Mouse (Mus musculus): ENCODE results near the gene Ptprt.

The Ptprt gene

DNA sequence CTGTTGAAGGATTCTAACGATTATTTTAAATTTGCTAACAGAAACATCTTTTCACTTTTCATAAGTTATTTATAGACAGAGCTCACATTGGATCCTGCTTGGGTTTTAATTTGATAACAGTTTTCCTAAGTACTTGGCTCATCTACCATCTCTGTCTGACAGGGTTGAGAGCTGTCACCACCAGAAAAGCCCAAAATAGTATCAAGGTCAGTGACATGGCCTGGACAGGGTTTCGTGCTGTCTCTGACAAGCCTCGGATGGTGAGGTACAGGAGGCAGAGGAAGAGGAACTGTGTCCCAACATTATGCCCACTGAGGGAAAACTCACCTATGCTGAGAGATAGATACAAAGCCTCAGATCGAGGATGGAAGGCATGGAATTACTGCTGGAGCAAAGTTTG, 79.3 kb downstream of the Ptprt start:
- DNase-seq (ENCODE audit: low spot score) = no peak

- no peak for DNase-seq (ENCODE audit: low spot score)
These were observed 83.1 kb downstream of the Ptprt start for GRCm38 (mm10) chr2:162577819-162578218.

- no peak for DNase-seq (ENCODE audit: low spot score)
These were observed 88.1 kb downstream of the Ptprt start for GRCm38 (mm10) chr2:162572851-162573250.

DNA sequence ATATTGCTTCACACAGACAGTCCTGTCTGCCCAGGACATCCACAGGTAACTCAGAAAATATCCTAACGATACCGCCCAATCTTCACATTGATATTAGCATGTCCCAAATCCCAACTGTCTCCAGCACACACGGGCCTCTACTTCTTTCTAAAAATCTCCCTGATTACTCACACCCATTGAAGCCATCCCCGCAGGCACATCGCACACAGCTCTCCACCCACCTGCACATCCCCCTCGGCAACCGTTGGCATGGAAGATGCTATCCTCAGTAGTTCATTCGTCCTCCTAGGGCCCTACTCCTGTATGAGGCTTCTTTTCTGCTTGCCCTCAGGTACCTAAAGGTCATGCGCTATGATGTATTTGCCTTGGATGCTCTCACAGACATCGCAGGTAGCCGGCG, 89.9 kb downstream of the Ptprt start:
- no peak for DNase-seq (ENCODE audit: low spot score)

DNA sequence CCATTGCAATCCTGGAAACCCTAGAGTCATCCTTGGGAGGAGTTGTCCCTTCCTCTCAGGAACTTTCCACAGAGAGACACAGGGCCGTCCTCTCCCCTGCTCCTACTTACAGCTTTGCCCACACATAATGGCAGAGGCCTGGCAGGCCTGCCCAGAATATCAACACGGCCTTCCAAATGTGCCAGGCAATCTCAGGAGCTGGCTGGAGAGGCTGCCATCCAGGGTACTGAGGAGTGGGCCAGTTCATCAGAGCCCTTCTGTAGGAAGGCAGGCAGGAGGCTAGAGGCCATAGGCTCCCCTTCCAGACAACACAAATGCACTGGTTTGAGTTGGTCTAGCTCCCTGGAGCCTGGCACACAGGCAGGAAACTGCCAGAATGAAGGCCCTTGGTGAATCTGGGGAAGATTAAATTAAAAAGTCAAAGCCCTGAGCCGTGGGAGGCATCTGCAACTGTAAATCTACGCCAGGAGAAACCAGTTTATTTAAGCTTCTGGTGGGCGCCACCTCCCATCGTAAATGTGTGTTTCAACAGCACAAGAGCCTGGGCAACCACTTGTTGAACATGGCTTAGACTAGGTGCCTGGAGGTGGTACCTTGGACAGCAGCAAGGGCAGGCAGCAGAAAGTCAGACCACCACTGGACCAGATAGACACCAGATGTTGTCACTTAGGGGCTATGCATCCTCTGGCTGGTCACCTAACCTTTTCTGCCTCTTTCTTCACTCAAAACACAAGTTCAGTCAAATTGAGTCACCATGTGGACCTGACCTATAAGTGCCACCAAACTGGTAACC, 92.4 kb downstream of the Ptprt start:
- DNase-seq (ENCODE audit: low spot score) = peak; percentile 12

GRCm38 (mm10) chr2:162548312-162548711, 112.6 kb downstream of the Ptprt start:
- DNase-seq (ENCODE audit: low spot score) = no peak

- DNase-seq (ENCODE audit: low spot score) = no peak
These were observed 129.3 kb downstream of the Ptprt start for GRCm38 (mm10) chr2:162531638-162532037.

GRCm38 (mm10) chr2:162528911-162529310, 132.0 kb downstream of the Ptprt start:
- no peak for DNase-seq (ENCODE audit: low spot score)

DNA sequence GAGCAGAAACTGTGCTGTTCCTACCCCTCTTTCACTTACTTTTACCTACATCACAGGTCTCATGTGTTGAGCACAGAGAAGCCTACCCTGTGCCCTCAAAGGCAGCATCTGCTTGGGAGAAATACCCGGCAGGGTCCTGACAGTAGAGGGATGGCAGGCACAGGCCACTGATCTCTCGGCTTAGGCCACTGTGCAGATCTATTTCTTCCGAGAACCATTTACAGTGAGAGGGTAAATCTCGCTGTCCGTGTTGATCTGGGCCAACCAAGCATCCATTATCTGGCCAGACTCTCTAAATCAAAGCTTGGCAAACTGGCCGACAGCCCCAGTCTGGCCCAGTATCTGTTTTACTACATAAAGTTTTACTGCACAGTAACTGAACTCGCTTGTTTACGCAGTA, 145.0 kb downstream of the Ptprt start:
- no peak for DNase-seq (ENCODE audit: low spot score)

DNA sequence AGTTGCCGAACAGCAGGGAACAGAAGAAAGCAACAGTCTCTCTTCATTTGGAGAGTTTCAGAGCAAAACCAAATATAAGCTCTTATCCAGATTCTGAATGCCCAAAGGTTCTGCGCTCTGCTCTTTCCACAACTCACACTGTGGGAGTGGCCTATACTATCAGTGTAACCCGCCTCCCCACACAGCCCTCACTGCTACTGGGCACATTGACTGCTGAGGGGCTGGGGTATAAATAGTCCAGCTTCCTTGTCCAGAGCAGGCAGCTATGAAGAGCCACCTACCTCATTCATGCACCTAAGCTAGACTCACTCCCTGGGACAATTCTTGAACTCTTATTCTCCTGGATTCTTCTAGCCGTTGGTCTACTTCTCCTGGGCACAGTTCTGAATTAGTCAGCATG, 147.9 kb downstream of the Ptprt start:
- DNase-seq (ENCODE audit: low spot score) = no peak

DNA sequence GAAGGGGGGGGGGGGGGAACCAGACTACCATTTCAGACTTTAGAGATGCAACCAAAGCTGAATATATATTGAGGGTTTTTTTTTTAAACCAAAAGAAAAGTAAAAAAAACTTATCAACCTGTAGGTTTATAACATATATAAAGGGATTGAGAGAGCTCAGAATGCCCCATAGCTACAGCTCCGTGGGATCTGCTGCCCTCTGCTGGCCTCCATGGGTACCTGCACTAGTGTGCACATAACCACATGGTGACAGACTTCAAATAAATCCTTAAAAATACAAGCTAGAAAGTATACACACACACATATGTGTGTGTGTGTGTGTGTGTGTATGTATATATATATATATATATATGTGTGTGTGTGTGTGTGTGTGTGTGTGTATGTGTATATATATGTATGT, 148.9 kb downstream of the Ptprt start:
- DNase-seq (ENCODE audit: low spot score) = no peak

DNA sequence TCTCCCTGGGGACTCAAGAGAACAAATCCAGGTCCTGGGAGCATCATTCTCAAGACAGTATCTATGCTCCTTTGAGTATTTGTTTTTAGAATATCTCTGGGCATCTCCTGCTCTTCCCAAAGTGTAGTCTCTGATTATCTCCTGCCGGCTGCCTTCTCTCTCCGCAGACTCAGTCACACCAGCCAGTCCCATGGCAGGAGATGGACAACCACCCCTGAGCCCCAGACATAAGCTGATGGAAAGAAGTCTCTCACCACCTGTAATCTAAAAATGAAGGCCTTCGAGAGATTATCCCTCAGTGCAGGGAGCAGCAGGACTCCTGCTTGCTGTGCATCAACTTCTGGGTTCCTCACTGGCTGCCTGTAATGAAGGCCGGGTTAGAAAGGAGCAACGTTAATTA, 151.9 kb downstream of the Ptprt start:
- no peak for DNase-seq (ENCODE audit: low spot score)

- no peak for DNase-seq (ENCODE audit: low spot score)
These were observed 153.3 kb downstream of the Ptprt start for GRCm38 (mm10) chr2:162507664-162508063.

DNA sequence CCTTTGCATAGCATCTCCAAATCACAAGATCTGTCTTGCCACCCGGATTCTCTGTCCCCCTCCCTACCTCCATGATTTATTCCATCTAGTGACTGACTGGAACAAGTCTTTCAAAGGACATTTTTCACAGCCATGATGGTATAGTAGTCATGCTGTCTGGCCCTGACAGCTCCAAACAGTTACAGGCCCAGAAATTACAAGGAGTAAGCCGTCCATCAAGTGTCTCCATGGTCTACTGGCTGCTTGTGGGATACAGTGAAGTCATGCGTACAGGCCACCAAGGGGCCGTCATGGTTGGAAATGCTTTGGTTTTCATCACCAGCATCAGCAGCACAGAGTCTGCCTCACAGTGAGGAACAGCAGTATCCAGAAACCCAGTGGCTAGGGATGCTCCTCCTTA, 156.1 kb downstream of the Ptprt start:
- DNase-seq (ENCODE audit: low spot score) = no peak

DNA sequence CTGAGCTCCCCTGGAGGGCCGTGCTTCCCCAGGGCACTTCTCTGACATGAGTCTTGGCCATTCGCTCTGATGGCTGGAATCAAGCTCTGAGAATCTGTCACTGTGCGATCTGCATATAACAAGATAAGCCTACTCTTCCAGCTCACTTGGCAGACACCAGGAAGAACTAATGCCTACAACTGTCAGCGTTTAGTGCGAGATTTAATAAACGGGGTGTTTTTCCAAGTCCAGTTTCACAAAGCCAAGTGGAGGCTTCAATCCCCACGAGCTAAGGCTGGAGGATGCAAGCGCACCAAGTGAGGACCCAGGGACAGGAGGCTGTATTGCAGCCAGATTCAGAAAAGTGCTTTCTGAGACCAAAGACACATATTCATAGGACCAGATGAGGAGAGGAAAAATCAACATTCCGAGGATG, 161.4 kb downstream of the Ptprt start:
- no peak for DNase-seq (ENCODE audit: low spot score)

DNA sequence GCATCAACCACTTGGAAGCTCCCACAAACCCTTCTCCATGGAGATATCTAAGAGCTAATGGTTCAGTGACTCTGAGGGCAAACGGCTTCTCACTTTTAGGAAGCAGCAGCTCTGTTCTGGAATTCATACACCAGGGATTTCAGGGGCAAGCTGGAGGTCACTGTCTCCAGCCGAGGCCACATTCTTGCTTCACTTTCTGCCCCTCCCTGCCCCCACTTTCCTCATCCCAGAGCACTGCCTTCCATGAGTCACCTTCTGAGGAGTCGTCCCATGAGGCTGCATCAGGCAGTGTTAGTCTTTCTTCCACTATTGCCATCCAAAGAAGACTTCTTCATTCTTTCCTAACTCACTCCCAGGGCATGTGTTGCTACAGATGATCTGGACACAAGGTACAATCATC, 162.8 kb downstream of the Ptprt start:
- DNase-seq (ENCODE audit: low spot score) = no peak

DNA sequence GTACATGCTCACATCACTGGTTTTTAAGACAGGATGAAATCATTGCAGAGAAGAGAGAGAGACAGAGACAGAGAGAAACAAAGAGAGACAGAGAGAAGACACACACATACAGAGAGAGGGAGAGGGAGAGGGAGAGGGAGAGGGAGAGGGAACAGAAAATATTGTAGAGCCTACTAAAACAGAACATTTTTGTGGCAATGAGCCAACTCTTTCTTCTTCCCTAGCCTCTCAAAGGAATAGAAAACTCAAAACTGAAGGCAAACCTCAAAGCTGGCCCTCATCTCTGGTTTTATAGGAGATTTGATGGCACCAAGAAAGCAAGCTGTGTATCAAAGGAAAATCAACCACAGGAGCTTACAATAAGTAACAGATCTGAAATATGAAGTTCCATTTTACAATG, 176.9 kb downstream of the Ptprt start:
- DNase-seq (ENCODE audit: low spot score) = no peak

DNA sequence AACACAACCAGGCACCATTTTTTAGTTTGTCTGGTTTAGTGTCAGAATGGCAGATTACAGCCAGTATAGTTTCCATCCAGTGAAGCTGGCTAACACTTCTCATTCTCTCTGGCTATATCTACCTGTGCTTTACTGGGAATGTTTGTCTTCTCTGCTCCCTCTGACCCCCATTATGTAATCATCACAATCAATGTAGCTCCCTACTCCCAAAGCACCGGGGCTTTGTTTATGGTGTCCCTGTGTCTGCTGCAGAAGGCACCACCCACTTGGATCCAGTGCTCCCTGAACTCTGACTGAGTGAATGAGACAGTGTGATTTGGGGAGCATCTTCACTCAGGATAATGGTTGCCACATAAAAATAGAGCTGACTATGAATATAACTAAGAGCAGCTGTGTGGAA, 217.8 kb downstream of the Ptprt start:
- no peak for DNase-seq (ENCODE audit: low spot score)

- no peak for DNase-seq (ENCODE audit: low spot score)
These were observed 224.3 kb downstream of the Ptprt start for GRCm38 (mm10) chr2:162436646-162437045.

DNA sequence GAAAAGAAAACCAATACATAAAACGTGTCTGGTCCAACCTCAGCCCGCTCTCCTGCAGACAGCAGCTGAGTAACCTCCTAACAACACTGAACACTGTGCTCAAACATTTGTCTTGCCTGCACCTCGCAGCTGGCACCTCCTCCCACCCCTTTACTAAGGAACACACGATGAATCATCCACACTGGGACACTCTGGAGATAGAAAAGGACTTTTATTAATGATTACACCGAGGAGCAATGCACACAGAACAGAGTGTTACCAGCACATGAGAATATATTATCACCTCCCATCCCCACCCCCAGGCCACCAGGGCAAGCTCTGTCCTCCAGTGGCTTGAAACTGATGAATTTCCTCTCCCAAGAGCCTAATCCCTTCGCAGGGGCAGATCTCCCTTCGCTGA, 230.8 kb downstream of the Ptprt start:
- peak; percentile 53 for DNase-seq (ENCODE audit: low spot score)

DNA sequence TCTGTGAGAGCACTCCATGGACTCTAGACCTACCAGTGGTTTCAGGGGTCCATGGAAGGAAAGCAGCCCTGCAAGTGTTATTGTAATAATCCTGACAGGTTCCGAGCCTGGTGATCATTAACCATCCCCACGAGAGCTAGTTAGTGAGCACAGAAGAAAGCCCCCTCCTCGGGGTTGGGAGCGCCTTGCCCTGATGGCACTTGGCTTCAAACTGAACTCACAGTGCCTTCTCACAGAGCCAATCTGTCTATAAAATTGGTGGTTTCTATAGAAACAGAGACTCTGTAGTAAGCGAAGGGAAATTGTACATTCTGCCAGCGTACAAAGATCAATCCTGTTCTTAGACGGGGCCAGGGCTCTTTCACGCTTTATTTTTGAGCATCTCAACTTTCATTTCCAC, 234.8 kb downstream of the Ptprt start:
- no peak for DNase-seq (ENCODE audit: low spot score)

DNA sequence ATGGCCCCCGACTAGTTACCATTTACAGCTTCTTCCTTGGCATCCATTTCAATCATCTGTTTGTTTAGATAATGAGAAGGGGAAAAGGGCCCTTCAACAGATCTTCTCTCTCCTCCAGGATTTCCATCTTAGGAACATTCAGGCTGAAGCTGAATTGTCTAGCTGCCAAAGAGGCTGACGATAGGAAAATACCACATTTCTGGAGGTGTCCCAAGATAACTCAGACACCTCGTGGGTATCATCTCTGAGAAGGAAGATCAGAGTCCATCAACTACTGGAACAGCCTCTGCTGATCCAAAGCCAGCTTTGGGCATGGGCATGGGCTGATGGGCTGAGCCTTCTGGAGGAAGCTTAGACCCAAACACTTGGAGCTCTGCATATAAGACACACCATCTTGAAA, 242.8 kb downstream of the Ptprt start:
- DNase-seq (ENCODE audit: low spot score) = no peak

DNA sequence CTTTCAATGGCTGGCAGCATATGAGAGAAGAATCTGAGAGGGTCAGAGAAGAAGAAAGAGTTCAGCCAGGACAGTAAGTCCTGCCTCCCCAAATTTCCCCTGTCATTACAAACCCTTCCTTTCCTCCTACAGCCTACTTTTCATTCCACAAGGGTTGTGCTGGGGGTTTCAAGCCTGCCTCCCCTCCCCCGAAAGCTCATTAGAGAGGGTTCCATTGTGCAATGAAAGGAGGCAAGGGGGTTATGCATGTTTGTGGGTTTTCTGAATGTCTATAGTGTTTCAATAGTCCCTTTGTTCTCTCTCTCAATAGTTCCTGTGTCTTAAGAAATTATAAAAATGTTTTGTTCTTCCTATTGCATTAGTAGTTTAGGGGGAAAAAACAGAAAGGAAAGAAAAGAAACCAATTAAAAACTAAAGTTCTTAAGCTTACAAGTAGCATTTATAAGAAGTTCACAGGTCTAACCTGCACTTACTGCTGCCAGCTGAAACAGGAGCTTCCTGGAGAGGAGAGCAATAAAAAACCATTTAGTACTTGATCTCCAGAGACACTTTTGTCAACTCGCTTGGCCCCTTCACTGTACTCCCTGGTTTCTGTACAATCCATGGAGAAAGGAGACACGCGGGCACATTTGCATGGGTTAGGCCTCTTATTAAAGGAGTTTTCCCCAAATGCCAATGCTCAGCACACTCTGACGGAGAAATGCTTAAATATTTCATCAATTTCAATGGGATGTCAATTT, 247.7 kb downstream of the Ptprt start:
- no peak for DNase-seq (ENCODE audit: low spot score)

DNA sequence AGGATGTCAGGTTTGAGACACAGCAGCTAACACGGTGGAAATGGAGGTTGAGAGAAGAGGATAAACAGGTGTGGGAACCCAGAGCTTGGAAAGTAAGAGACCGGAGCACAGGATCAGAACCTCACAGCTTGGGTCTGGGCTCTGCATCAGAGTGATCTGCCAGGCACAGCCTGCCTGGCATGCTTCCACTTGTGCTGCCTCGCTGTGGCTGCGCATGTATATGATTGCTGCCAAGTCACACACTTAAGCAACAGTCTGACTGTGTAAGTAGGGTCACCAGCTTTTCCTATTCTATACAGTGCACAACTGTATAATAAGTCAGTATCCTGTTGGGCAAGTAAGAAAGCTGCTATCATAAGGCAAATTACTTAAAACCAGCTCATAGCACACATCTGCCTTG, 249.9 kb downstream of the Ptprt start:
- no peak for DNase-seq (ENCODE audit: low spot score)
